Mouse (Mus musculus) gastrocnemius, postnatal 4 days (tissue): ENCODE measurements around the gene Pcna. TPM values are rescaled to one million over a fixed set of nuclear protein-coding genes. Genes with fewer than 3 reads are reported as not detected.

Experiments
- DNase-seq, 2 experiments: peaks; one replicate each; pipeline ENCODE4 v3.0.0; 2021 to 2022; ENCODE audit warnings: low spot score in 2 of 2, mixed read lengths in 2 of 2
- total RNA-seq, 2 experiments: library from RNA; stranded (reverse); gene quantifications; 2 replicates each; pipeline ENCODE4 v1.2.3; 2021

Gene Pcna
- total RNA-seq, 2 experiments from 2014 or later, result 91.8 to 92.0 TPM

- DNase-seq, result no peak
These were observed 17.1 kb downstream of the Pcna start for GRCm38 (mm10) chr2:132235975-132236374.

GRCm38 (mm10) chr2:132235291-132235690, 17.8 kb downstream of the Pcna start:
- no peak for DNase-seq

- no peak for DNase-seq
These were observed 18.9 kb downstream of the Pcna start for GRCm38 (mm10) chr2:132233985-132234765.

- DNase-seq, result no peak
These were observed 20.6 kb downstream of the Pcna start for GRCm38 (mm10) chr2:132232413-132232945.

- no peak for DNase-seq
These were observed 28.8 kb downstream of the Pcna start for GRCm38 (mm10) chr2:132224359-132224758.

- DNase-seq, result no peak
These were observed 31.5 kb downstream of the Pcna start for GRCm38 (mm10) chr2:132221611-132222073.

GRCm38 (mm10) chr2:132211995-132212656, 41.0 kb downstream of the Pcna start:
- DNase-seq, result no peak

- no peak for DNase-seq
These were observed 42.3 kb downstream of the Pcna start for GRCm38 (mm10) chr2:132210806-132211312.

- no peak for DNase-seq
These were observed 44.8 kb downstream of the Pcna start for GRCm38 (mm10) chr2:132208246-132208881.

- no peak for DNase-seq
These were observed 46.7 kb downstream of the Pcna start for GRCm38 (mm10) chr2:132206316-132206881.

- no peak for DNase-seq
These were observed 47.6 kb downstream of the Pcna start for GRCm38 (mm10) chr2:132205549-132205948.

GRCm38 (mm10) chr2:132203773-132204172, 49.3 kb downstream of the Pcna start:
- DNase-seq, result no peak

- no peak for DNase-seq
These were observed 49.9 kb downstream of the Pcna start for GRCm38 (mm10) chr2:132203186-132203585.

Other genes starting within 250 kb of the Pcna start
- 10 to 100 TPM; 31.6 to 32.5 TPM for gene Rassf2, start 223.1 kb downstream of the Pcna start, total RNA-seq
- gene Slc23a2, start 108.2 kb downstream of the Pcna start, total RNA-seq, result 10 to 100 TPM; 12.0 to 14.5 TPM
- 10 to 100 TPM; 23.0 to 25.1 TPM for gene Tmem230, start 5.5 kb downstream of the Pcna start, total RNA-seq
- gene Cds2, start 9.8 kb upstream of the Pcna start, total RNA-seq, result 10 to 100 TPM; 29.9 to 39.3 TPM
- not detected for gene Prokr2, start 132.1 kb upstream of the Pcna start, total RNA-seq